Mouse (Mus musculus): Measurements from ENCODE around the gene Fam126b. TPM values are rescaled to one million over a fixed set of nuclear protein-coding genes. Genes with fewer than 3 reads are reported as not detected.
A peak's percentile ranks its signal among the peaks of the same experiment; 100 is the strongest.
"Not testable (repeated sequence)": the region's sequence is repeated elsewhere in the genome, so short reads cannot be mapped to it uniquely, and the experiment has no call there.

Fam126b gene
- 10 to 100 TPM; 13.8 to 14.1 TPM for total RNA-seq (2021)
- long read RNA-seq, experiment 1, full-length matches to known transcripts, result 4 of 4 reads
- long read RNA-seq, experiment 1, partial matches to known transcripts, result 0 of 4 reads
- long read RNA-seq, experiment 1, other reads (novel, unspliced or antisense), result 0 of 4 reads
- long read RNA-seq, experiment 2, result 0 reads

DNA sequence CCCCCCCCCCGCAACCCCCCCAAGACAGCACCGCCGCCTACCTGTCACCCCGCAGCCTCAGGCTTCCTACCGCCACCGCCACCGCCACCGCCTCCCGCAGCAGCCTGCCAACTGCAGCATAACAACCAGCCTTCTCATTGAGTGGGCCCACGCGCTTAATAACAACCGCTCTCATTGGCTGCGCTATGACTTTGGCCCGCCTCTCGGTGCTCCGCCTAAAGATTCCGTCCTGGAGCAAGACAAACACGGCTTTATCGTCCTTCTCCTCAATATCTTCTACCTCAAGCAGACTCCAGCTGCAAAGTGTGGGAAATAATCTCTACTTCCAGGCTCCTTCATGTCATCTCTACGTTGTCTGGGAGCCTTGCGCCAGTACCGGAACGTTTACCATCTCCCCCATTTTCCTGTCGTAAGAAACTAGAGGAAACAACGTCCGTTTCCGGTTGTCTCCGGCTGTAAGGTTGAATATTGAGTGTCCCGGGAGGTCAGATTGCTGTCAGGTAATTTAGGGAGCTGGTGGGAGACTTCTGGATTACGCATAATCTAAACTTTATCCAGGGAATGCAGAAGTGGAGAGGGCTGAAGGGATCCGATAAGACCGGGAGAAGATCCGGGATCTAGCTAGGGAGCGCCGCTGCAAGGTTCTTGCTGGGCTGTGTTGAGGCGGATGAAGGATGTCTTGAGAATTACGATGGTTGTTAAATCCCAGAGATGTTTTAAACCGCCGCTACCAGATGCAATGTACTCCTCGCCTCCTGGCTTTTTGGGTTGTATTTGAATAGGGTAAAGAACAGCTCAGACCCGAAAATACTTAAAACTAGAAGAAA lies at the start of gene Fam126b, which contains the start of gene Ndufb3:
Gene Fam126b (minus strand): TSS at position 153 of the 827 bp plus-strand sequence.
Gene Ndufb3 (plus strand): TSS at position 214 of the 827 bp plus-strand sequence.
- peak; percentile 94 to 95 for DNase-seq

GRCm38 (mm10) chr1:58628847-58629246 lies 42.7 kb upstream of the Fam126b start:
- not testable (repeated sequence) for DNase-seq

GRCm38 (mm10) chr1:58621996-58622748 lies 36.0 kb upstream of the Fam126b start:
- DNase-seq, result peak; percentile 40 to 50

- DNase-seq, result peak; percentile 36 to 56
These were observed 35.1 kb upstream of the Fam126b start for GRCm38 (mm10) chr1:58621251-58621650.

- DNase-seq, result no peak
These were observed 32.6 kb upstream of the Fam126b start for GRCm38 (mm10) chr1:58618766-58619165.

GRCm38 (mm10) chr1:58617978-58618668 lies 32.0 kb upstream of the Fam126b start:
- DNase-seq, result no peak

DNA sequence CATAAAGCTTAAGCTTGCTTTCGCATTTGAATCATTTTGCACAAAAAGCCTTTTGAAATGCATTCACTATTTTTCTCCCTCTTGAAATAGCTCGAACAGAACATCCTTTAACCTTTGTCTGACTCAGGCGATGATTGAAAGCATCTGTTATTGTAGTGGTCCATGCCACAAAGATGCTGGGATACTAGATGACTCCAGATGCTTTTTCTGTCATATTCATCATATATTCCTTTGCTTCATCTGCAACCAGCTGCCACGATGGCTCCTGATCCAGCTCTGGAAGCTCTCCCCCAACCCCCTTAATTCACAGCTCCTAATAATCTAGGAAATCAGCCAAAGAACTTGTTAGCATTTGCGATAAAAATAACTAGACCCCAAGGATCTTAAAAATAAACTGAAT lies 31.0 kb upstream of the Fam126b start:
- DNase-seq, result no peak

GRCm38 (mm10) chr1:58616176-58616575 lies 30.1 kb upstream of the Fam126b start:
- DNase-seq, result no peak

GRCm38 (mm10) chr1:58615146-58615545 lies 29.0 kb upstream of the Fam126b start:
- no peak for DNase-seq

DNA sequence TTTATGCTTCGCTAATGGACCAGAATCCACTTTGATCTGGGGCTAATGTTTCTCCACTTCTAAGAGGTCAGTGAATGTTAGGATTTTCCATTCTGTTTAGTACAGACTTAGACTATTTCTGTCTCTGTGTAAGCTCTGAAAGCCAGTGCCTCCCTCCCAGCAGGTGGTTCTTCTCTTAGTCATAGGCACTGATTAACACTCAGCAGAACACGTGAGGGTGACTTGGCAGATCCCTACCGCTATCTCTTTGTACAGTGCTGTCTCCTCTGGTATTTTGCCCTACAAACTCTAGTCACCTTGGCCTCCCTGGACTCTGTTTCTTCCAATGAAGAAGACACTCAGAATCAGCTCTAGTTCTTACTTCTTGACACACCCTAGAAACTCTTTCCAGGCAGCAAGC lies 28.3 kb upstream of the Fam126b start:
- peak; percentile 62 to 78 for DNase-seq

DNA sequence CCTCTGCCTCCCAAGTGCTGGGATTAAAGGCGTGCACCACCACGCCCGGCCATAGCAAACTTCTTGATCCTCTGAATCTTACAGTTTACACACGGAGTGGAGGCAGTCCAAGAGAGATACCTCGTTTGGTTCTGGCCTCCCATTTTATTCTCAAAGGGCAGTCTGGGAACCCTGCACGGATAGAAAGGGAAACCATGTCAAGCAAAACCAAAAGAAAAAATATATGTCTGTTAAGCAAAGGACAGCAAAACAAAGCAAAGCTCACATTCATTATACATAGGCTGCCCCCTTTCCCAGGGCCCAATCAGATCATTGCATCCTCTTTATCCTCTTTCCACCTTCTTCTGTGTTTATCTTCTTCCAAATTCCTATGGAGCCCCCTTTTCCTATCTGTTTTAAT lies 27.7 kb upstream of the Fam126b start:
- DNase-seq, result peak; percentile 20 to 53

GRCm38 (mm10) chr1:58610611-58611010 lies 24.5 kb upstream of the Fam126b start:
- no peak for DNase-seq

- DNase-seq, result no peak
These were observed 24.0 kb upstream of the Fam126b start for GRCm38 (mm10) chr1:58610166-58610565.

DNA sequence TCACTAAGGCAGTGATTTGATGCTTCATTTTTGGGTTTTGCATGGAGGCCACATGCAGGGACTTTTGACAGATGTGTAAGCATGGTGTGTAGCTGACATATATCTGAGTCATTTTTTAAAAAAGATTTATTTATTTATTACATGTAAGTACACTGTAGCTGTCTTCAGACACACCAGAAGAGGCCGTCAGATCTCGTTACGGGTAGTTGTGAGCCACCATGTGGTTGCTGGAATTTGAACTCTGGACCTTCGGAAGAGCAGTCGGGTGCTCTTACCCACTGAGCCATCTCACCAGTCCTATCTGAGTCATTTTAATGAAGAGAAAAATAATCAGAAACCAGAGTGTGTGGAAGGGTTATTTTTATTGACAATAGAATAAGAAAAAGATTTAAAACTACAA lies 23.5 kb upstream of the Fam126b start:
- DNase-seq, result not testable (repeated sequence)

GRCm38 (mm10) chr1:58603738-58604137 lies 17.6 kb upstream of the Fam126b start:
- DNase-seq, result peak in 1 of 2 experiments; percentile 13

DNA sequence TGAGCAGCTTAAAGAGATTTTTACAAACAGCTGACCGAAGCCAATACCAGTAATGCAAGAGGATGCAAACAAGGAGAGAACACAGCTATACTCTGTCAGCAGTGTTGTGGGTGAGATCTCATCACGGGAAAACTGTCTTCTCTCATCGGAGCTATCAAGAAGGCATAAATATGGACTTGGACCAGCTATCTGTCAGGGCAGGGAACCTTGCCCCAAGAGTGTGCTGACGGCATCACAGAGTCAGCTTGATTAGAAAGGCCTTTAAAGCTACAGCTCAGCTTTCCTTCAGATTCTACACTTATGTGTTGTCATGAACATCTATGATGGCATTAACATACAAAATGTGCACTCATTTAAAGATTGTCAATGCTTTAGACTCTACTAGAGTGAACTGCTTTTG lies 16.6 kb upstream of the Fam126b start:
- DNase-seq, result no peak

DNA sequence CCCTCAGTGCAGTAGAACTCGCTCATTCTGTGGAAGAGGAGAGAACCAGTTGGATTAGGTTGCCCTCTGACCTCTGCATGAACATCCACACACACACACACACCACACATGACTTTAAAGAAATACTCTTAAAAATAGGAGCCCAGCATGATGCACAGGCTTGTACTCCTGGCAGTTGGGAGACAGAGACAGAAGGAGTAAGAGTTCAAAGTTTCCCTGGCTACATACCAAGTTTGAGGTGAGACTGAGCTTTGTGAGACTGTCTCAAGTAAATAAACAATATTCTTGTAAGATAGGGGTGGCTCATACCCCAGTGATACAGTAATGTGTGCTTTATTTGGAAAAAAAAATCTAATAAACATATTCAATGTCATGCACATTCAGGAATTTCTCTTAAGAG lies 1.4 kb upstream of the Fam126b start:
- no peak for DNase-seq

DNA sequence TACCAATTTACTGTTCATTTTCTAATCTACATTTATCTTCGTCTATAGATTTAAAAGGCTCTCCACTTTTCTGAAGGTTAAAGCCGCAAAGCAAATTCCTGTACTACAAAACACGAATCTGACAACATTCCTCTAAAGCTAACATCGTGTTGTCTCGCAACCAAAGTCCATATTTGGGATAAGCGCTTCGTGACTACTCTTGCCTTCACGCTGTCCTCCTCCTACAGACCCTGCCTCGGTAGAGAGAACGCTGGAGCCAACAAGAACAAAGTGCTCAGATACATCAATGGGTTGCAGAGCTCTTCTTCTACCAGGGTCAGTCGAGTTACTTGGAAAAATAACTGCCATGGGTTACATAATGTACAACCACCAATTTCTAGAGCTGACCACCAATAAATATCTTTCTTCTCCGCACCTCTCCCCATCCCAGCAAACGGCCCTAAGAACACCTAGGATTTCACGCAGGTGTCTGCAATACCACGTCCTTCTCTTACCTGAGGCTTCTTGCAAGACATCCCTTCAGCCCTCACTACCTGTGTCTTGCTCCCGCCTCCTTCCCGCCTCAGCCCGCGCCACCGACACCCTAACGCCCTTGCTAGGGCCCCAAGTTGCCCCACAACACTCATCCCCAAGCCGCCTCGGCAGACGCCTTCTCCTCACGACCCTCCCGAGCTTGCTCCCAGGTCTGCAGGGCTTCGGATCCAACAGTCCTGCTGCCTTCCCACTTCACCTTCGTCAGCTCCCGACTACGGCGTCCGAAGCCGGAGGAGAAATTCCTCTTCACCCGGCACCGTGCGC lies 551 bp downstream of the Fam126b start:
- DNase-seq, result no peak

- DNase-seq, result peak in 1 of 2 experiments; percentile 17
These were observed 1.9 kb downstream of the Fam126b start for GRCm38 (mm10) chr1:58584271-58584670.

DNA sequence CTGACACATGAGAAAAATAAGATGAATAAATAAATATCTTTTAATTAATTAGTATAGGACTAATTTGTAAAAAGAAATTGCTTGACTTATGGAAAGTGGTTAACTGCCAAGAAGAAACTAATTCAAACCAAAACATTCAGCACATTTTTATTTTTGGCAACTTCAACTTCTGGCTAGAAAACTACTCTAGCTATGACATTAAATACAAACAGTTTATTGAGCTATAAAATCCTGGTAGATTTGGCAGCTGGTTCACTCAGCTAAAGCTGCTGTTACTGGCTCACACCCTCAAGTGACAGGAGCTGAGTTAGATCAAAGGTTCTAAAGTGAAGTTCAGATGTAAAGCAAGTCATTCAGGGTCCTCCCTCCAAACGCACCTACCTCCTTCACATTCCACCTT lies 3.5 kb downstream of the Fam126b start:
- DNase-seq, result no peak

GRCm38 (mm10) chr1:58579179-58579578 lies 6.9 kb downstream of the Fam126b start:
- no peak for DNase-seq

All from heart, adult 18-20 months (tissue).